Mouse (Mus musculus): ENCODE measurements around the gene Rexo5.
A peak's percentile ranks its signal among the peaks of the same experiment; 100 is the strongest.

Gene Rexo5

GRCm38 (mm10) chr7:119793586-119794250 is at the start of gene Rexo5, which contains the start of gene Eri2:
Gene Rexo5 (plus strand): TSS chr7:119794006.
Gene Eri2 (minus strand): TSS chr7:119794058.
- peaks cover 21% of the 10 kb centered on the region for H3K4me1 ChIP-seq (replicated peaks; ENCODE audit: low read depth, low read length)

GRCm38 (mm10) chr7:119744321-119744720 is 49.5 kb upstream of the Rexo5 start:
- Histone ChIP-seq H3K36me3 (ENCODE audit: insufficient read depth, low read length) (no peaks in the 10 kb centered on the region), H3K27me3 (ENCODE audit: insufficient read depth, low read length) (peaks cover 14% of the 10 kb centered on the region), H3K9me3 (ENCODE audit: low read length) (no peaks in the 10 kb centered on the region), H3K4me3 (replicated peaks; ENCODE audit: low read length) (peak overlapping the region; percentile 46), H3K4me1 (replicated peaks; ENCODE audit: low read depth, low read length) (peaks cover 4% of the 10 kb centered on the region)
- TF ChIP-seq NANOG (IDR thresholded peaks at IDR 0.05; ENCODE audit: borderline replicate concordance, low read length) (no peak), POU5F1 (IDR thresholded peaks at IDR 0.05; ENCODE audit: borderline replicate concordance, low read length) (no peak), CTCF (conservative IDR thresholded peaks at IDR 0.05; ENCODE audit: low read length) (no peak)

More at GRCm38 (mm10) chr7:119793586-119794250, at the start of gene Rexo5, which contains the start of gene Eri2:
- peaks cover 31% of the 10 kb centered on the region for H3K36me3 ChIP-seq (ENCODE audit: insufficient read depth, low read length)
- no peaks in the 10 kb centered on the region for H3K27me3 ChIP-seq (ENCODE audit: insufficient read depth, low read length)
- H3K9me3 ChIP-seq (ENCODE audit: low read length) = no peaks in the 10 kb centered on the region
- TF ChIP-seq POU5F1 (IDR thresholded peaks at IDR 0.05; ENCODE audit: borderline replicate concordance, low read length) (no peak), NANOG (IDR thresholded peaks at IDR 0.05; ENCODE audit: borderline replicate concordance, low read length) (no peak), CTCF (conservative IDR thresholded peaks at IDR 0.05; ENCODE audit: low read length) (no peak)
- peak within 1 kb of the TSS; percentile 88 for H3K4me3 ChIP-seq (replicated peaks; ENCODE audit: low read length)

GRCm38 (mm10) chr7:119745869-119746268 is 47.9 kb upstream of the Rexo5 start:
- TF ChIP-seq CTCF (conservative IDR thresholded peaks at IDR 0.05; ENCODE audit: low read length) (no peak), NANOG (IDR thresholded peaks at IDR 0.05; ENCODE audit: borderline replicate concordance, low read length) (no peak), POU5F1 (IDR thresholded peaks at IDR 0.05; ENCODE audit: borderline replicate concordance, low read length) (no peak)
- Histone ChIP-seq H3K9me3 (ENCODE audit: low read length) (no peaks in the 10 kb centered on the region), H3K4me3 (replicated peaks; ENCODE audit: low read length) (no peak overlapping the region), H3K36me3 (ENCODE audit: insufficient read depth, low read length) (no peaks in the 10 kb centered on the region), H3K27me3 (ENCODE audit: insufficient read depth, low read length) (peaks cover 14% of the 10 kb centered on the region), H3K4me1 (replicated peaks; ENCODE audit: low read depth, low read length) (peaks cover 4% of the 10 kb centered on the region)

GRCm38 (mm10) chr7:119748761-119749160 is 45.0 kb upstream of the Rexo5 start:
- Histone ChIP-seq H3K27me3 (ENCODE audit: insufficient read depth, low read length) (peaks cover 3% of the 10 kb centered on the region), H3K9me3 (ENCODE audit: low read length) (no peaks in the 10 kb centered on the region), H3K4me1 (replicated peaks; ENCODE audit: low read depth, low read length) (peaks cover 4% of the 10 kb centered on the region), H3K4me3 (replicated peaks; ENCODE audit: low read length) (no peak overlapping the region), H3K36me3 (ENCODE audit: insufficient read depth, low read length) (no peaks in the 10 kb centered on the region)
- TF ChIP-seq NANOG (IDR thresholded peaks at IDR 0.05; ENCODE audit: borderline replicate concordance, low read length) = no peak

- TF ChIP-seq NANOG (IDR thresholded peaks at IDR 0.05; ENCODE audit: borderline replicate concordance, low read length) = no peak
- TF ChIP-seq POU5F1 (IDR thresholded peaks at IDR 0.05; ENCODE audit: borderline replicate concordance, low read length) = no peak
- no peak for TF ChIP-seq CTCF (conservative IDR thresholded peaks at IDR 0.05; ENCODE audit: low read length)
- no peaks in the 10 kb centered on the region for H3K36me3 ChIP-seq (ENCODE audit: insufficient read depth, low read length)
- no peaks in the 10 kb centered on the region; the same call in 1 of the 2 replicates for H3K27me3 ChIP-seq (ENCODE audit: insufficient read depth, low read length)
- no peaks in the 10 kb centered on the region for H3K4me1 ChIP-seq (replicated peaks; ENCODE audit: low read depth, low read length)
- H3K4me3 ChIP-seq (replicated peaks; ENCODE audit: low read length) = no peak overlapping the region
- no peaks in the 10 kb centered on the region for H3K9me3 ChIP-seq (ENCODE audit: low read length)
These were observed 43.9 kb upstream of the Rexo5 start for GRCm38 (mm10) chr7:119749942-119750341.

GRCm38 (mm10) chr7:119753696-119754095 is 40.1 kb upstream of the Rexo5 start:
- no peak for TF ChIP-seq NANOG (IDR thresholded peaks at IDR 0.05; ENCODE audit: borderline replicate concordance, low read length)
- TF ChIP-seq POU5F1 (IDR thresholded peaks at IDR 0.05; ENCODE audit: borderline replicate concordance, low read length) = no peak
- TF ChIP-seq CTCF (conservative IDR thresholded peaks at IDR 0.05; ENCODE audit: low read length) = no peak

GRCm38 (mm10) chr7:119760527-119760951 is 33.3 kb upstream of the Rexo5 start, which contains the start of gene Acsm3:
Gene Acsm3 (plus strand): TSS chr7:119760923.
- no peak for TF ChIP-seq POU5F1 (IDR thresholded peaks at IDR 0.05; ENCODE audit: borderline replicate concordance, low read length)
- no peak for TF ChIP-seq NANOG (IDR thresholded peaks at IDR 0.05; ENCODE audit: borderline replicate concordance, low read length)
- no peak for TF ChIP-seq CTCF (conservative IDR thresholded peaks at IDR 0.05; ENCODE audit: low read length)

More at GRCm38 (mm10) chr7:119753696-119754095, 40.1 kb upstream of the Rexo5 start:
- Histone ChIP-seq H3K4me1 (replicated peaks; ENCODE audit: low read depth, low read length) (no peaks in the 10 kb centered on the region), H3K4me3 (replicated peaks; ENCODE audit: low read length) (no peak overlapping the region), H3K9me3 (ENCODE audit: low read length) (no peaks in the 10 kb centered on the region), H3K36me3 (ENCODE audit: insufficient read depth, low read length) (no peaks in the 10 kb centered on the region), H3K27me3 (ENCODE audit: insufficient read depth, low read length) (peaks cover 4% of the 10 kb centered on the region; the same call in 1 of the 2 replicates)

GRCm38 (mm10) chr7:119762166-119762697 is 31.6 kb upstream of the Rexo5 start:
- Histone ChIP-seq H3K4me1 (replicated peaks; ENCODE audit: low read depth, low read length) (no peaks in the 10 kb centered on the region), H3K9me3 (ENCODE audit: low read length) (peaks cover 4% of the 10 kb centered on the region; the same call in 1 of the 2 replicates), H3K27me3 (ENCODE audit: insufficient read depth, low read length) (peaks cover 7% of the 10 kb centered on the region; the same call in 1 of the 2 replicates), H3K4me3 (replicated peaks; ENCODE audit: low read length) (no peak overlapping the region), H3K36me3 (ENCODE audit: insufficient read depth, low read length) (no peaks in the 10 kb centered on the region)
- TF ChIP-seq CTCF (conservative IDR thresholded peaks at IDR 0.05; ENCODE audit: low read length) = no peak
- TF ChIP-seq NANOG (IDR thresholded peaks at IDR 0.05; ENCODE audit: borderline replicate concordance, low read length) = no peak
- no peak for TF ChIP-seq POU5F1 (IDR thresholded peaks at IDR 0.05; ENCODE audit: borderline replicate concordance, low read length)

More at GRCm38 (mm10) chr7:119760527-119760951, 33.3 kb upstream of the Rexo5 start, which contains the start of gene Acsm3:
- no peaks in the 10 kb centered on the region for H3K4me1 ChIP-seq (replicated peaks; ENCODE audit: low read depth, low read length)
- H3K27me3 ChIP-seq (ENCODE audit: insufficient read depth, low read length) = peaks cover 7% of the 10 kb centered on the region; the same call in 1 of the 2 replicates
- H3K9me3 ChIP-seq (ENCODE audit: low read length) = peaks cover 4% of the 10 kb centered on the region; the same call in 1 of the 2 replicates
- no peaks in the 10 kb centered on the region for H3K36me3 ChIP-seq (ENCODE audit: insufficient read depth, low read length)
- H3K4me3 ChIP-seq (replicated peaks; ENCODE audit: low read length) = peak within 1 kb of the TSS; percentile 54; the same call in 1 of the 2 replicates
